Mouse (Mus musculus): ENCODE data around the gene Ssh2. TPM values are rescaled to one million over a fixed set of nuclear protein-coding genes. Genes with fewer than 3 reads are reported as not detected.

The Ssh2 gene
- total RNA-seq, 2 experiments from 2014 or later: 84.5 to 104 TPM

- ATAC-seq (ENCODE audit: poor library complexity, severe bottlenecking): no peak
Observed at GRCm38 (mm10) chr11:77504377-77504776, 288.3 kb downstream of the Ssh2 start.

DNA sequence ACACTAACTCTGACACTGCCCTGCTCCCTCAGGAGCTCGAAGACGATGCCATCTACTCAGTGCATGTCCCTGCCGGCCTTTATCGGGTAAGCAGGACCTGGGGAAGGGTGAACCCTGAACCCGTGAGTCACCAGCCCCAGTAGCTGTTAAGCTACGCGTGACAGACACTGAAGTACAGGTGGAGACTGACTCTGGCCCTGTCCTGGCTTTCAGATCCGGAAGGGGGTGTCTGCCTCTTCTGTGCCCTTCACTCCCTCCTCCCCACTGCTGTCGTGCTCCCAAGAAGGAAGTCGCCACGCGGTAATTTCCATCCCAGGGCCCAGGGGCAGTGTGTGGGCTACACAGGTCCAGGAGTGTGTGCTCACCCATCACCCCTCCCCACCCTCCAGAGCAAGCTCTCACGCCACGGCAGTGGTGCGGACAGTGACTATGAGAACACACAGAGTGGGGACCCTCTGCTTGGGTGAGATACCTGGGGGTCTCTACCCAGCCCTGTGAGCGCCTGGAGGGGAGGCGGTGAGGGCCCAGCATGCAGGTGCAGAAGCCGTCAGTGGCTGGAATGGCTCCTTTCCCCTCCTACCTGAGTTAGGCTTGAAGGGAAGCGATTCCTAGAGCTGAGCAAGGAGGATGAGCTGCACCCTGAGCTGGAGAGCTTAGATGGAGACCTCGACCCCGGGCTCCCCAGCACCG, 289.3 kb downstream of the Ssh2 start:
- ATAC-seq (ENCODE audit: poor library complexity, severe bottlenecking): no peak

DNA sequence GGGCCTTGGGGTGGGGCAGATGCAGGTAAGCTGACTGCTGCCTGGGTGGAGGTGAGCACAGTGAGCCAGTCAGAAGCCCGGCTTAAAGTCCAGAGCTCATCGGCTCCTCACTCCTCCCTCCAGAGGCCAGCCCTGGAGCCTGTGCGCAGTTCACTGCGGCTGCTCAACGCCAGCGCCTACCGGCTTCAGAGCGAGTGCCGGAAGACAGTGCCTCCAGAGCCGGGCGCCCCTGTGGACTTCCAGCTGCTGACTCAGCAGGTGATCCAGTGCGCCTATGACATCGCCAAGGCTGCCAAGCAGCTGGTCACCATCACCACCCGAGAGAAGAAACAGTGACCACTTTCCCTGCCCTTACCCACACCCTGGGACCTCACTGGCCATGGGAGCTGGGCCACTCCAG, 290.2 kb downstream of the Ssh2 start:
- no peak for ATAC-seq (ENCODE audit: poor library complexity, severe bottlenecking)

DNA sequence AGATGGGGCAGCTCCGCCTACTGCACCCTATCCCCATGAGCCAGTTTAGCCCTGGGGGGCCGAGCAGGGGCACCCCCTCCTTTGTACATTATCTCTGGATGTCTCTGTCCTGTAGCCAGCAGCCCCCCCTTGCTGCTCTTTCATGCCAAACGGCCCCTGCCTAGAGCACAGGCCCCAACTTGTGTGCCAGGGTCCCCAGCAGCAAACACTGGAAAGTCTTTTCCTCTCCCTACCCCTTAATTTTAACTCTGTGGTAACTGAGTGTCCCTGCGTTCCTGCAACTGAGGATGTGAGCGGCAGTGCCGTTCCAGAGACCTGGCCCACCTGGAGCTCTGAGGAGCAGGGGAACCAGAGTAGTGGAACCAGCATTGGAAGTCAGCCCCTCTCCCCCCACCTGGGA, 290.9 kb downstream of the Ssh2 start:
- ATAC-seq (ENCODE audit: poor library complexity, severe bottlenecking): no peak

DNA sequence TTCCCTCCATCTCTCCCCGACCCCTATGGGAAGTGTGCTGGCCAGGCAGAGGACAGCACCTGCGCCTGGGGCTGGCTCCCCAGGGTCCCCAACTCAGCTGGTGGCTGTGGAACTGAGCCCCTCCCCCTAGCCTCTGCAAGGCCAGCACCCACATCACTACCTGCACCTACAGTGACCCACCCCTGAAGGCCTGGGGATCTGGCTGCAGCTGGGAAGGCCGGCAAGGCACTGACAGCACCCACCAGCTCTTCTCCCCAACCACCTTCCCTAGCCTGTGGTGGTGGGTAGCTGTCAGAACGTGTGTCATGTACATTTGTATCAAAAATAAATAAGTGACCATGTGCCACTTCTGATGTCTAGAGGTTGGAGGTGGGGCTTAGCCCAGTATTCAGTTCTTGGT, 291.3 kb downstream of the Ssh2 start:
- ATAC-seq (ENCODE audit: poor library complexity, severe bottlenecking): no peak

GRCm38 (mm10) chr11:77508068-77509021, 292.3 kb downstream of the Ssh2 start:
- ATAC-seq (ENCODE audit: poor library complexity, severe bottlenecking): peak; percentile 88

Other genes with a start within 250 kb of the Ssh2 start
- gene Slc6a4, start 217.7 kb upstream of the Ssh2 start, total RNA-seq (2015): 0.49 and 0.64 TPM in 2 replicates
- 0.41 and 0.70 TPM in 2 replicates for gene Slc6a4, start 217.7 kb upstream of the Ssh2 start, total RNA-seq (2017)
- gene Nsrp1, start 137.9 kb upstream of the Ssh2 start, total RNA-seq (2015): 24.4 and 41.4 TPM in 2 replicates
- gene Nsrp1, start 137.9 kb upstream of the Ssh2 start, total RNA-seq (2017): 22.6 and 27.0 TPM in 2 replicates
- 1.3 TPM in 2 replicates for gene Efcab5, start 27.3 kb upstream of the Ssh2 start, total RNA-seq (2015)
- gene Efcab5, start 27.3 kb upstream of the Ssh2 start, total RNA-seq (2017): 0.99 and 2.6 TPM in 2 replicates
- 0.09 and 0.21 TPM in 2 replicates for gene Coro6, start 246.1 kb downstream of the Ssh2 start, total RNA-seq (2015)
- gene Coro6, start 246.1 kb downstream of the Ssh2 start, total RNA-seq (2017): not detected in 2 replicates

All from megakaryocyte, adult 5-6 weeks (primary cell).